Mouse (Mus musculus) left cerebral cortex, postnatal 25 days (tissue): ENCODE results near the gene C9orf72. TPM values are rescaled to one million over a fixed set of nuclear protein-coding genes. Genes with fewer than 3 reads are reported as not detected.
"Not testable (repeated sequence)": the region's sequence is repeated elsewhere in the genome, so short reads cannot be mapped to it uniquely, and the experiment has no call there.

Experiments used
- DNase-seq, 2 experiments: peaks; one replicate each; pipeline ENCODE4 v3.0.0; 2022; ENCODE audit warnings: low spot score in 2 of 2, mixed read lengths in 1 of 2
- intact Hi-C: fragments of 180-260 bp; cut with DNase I; formaldehyde crosslinking; loops from one replicate; pipeline ENCODE4 v1.15.1; 2025
- total RNA-seq, 2 experiments: library from RNA; stranded (reverse); gene quantifications; 2 replicates each; pipeline ENCODE4 v1.2.3; 2021

C9orf72 gene
- total RNA-seq, result 10 to 100 TPM; 25.5 to 26.7 TPM

- peak; percentile 98 for DNase-seq
- intact Hi-C loops, result no loop called here
Observed at GRCm38 (mm10) chr4:35225734-35226495, at the start of gene C9orf72. Gene C9orf72 (minus strand): TSS chr4:35226175.

GRCm38 (mm10) chr4:35259006-35259405 is 33.0 kb upstream of the C9orf72 start:
- intact Hi-C loops, result no loop called here
- DNase-seq, result no peak

GRCm38 (mm10) chr4:35244023-35244422 is 18.0 kb upstream of the C9orf72 start:
- intact Hi-C loops, result no loop called here
- DNase-seq, result no peak

- intact Hi-C loops, result no loop called here
- DNase-seq, result no peak
Observed at GRCm38 (mm10) chr4:35241735-35242134, 15.8 kb upstream of the C9orf72 start.

- no peak for DNase-seq
- intact Hi-C loops, result no loop called here
Observed at GRCm38 (mm10) chr4:35238696-35239095, 12.7 kb upstream of the C9orf72 start.

- DNase-seq, intact Hi-C loops: not testable (repeated sequence)
Observed at GRCm38 (mm10) chr4:35238240-35238639, 12.3 kb upstream of the C9orf72 start.

- no peak for DNase-seq
- intact Hi-C loops, result no loop called here
Observed at GRCm38 (mm10) chr4:35236313-35236712, 10.3 kb upstream of the C9orf72 start.

- no peak for DNase-seq
- intact Hi-C loops, result no loop called here
Observed at GRCm38 (mm10) chr4:35228260-35228659, 2.3 kb upstream of the C9orf72 start.

- intact Hi-C loops, result no loop called here
- DNase-seq, result no peak
Observed at GRCm38 (mm10) chr4:35226496-35226992, 569 bp upstream of the C9orf72 start.

GRCm38 (mm10) chr4:35225141-35225733 is 738 bp downstream of the C9orf72 start:
- peak; percentile 17 to 34 for DNase-seq

GRCm38 (mm10) chr4:35224101-35224500 is 1.9 kb downstream of the C9orf72 start:
- intact Hi-C loops, result no loop called here
- no peak for DNase-seq

More at GRCm38 (mm10) chr4:35225141-35225733, 738 bp downstream of the C9orf72 start:
- intact Hi-C loops, result no loop called here

- intact Hi-C loops, result no loop called here
- no peak for DNase-seq
Observed at GRCm38 (mm10) chr4:35223376-35223988, 2.5 kb downstream of the C9orf72 start.

GRCm38 (mm10) chr4:35221903-35222302 is 4.1 kb downstream of the C9orf72 start:
- intact Hi-C loops, result no loop called here
- DNase-seq, result no peak

- intact Hi-C loops, result no loop called here
- DNase-seq, result no peak
Observed at GRCm38 (mm10) chr4:35221131-35221530, 4.8 kb downstream of the C9orf72 start.

GRCm38 (mm10) chr4:35220108-35220731 is 5.8 kb downstream of the C9orf72 start:
- no peak for DNase-seq
- intact Hi-C loops, result no loop called here

GRCm38 (mm10) chr4:35204659-35205058 is 21.3 kb downstream of the C9orf72 start:
- no peak for DNase-seq
- intact Hi-C loops, result no loop called here

GRCm38 (mm10) chr4:35203724-35204123 is 22.3 kb downstream of the C9orf72 start:
- intact Hi-C loops, result no loop called here
- no peak for DNase-seq

GRCm38 (mm10) chr4:35201700-35202099 is 24.3 kb downstream of the C9orf72 start:
- intact Hi-C loops, result no loop called here
- no peak for DNase-seq

GRCm38 (mm10) chr4:35192725-35193124 is 33.2 kb downstream of the C9orf72 start:
- DNase-seq, result no peak
- intact Hi-C loops, result loop anchor here (1.0 to 5.0 kb wide), 2 partner anchors 35 to 234 kb away; partner anchors contain the start of gene Mob3b

- intact Hi-C loops, result loop anchor here (5.0 kb wide), 1 partner anchor 32 kb away; the partner anchor contains the start of gene Mob3b
- DNase-seq, result peak; percentile 22 to 60
Observed at GRCm38 (mm10) chr4:35189794-35190193, 36.2 kb downstream of the C9orf72 start.
